Mouse (Mus musculus): ENCODE data around the gene D130043K22Rik. TPM values are rescaled to one million over a fixed set of nuclear protein-coding genes. Genes with fewer than 3 reads are reported as not detected.

D130043K22Rik gene
- total RNA-seq, 2 experiments from 2014 or later, result 34.0 to 34.1 TPM

GRCm38 (mm10) chr13:24937839-24938166 is 92.9 kb downstream of the D130043K22Rik start:
- peak in 1 of 2 experiments; percentile 10 for DNase-seq (ENCODE audit: low spot score in 2 of 2)
- intact Hi-C loops (cut with DNase I), result loop anchor here (1.0 to 5.0 kb wide), 2 partner anchors 50 to 174 kb away; no protein-coding TSS in a partner anchor

- intact Hi-C loops (cut with DNase I), result loop anchor here (1.0 to 5.0 kb wide), 2 partner anchors 50 to 174 kb away; no protein-coding TSS in a partner anchor
- peak; percentile 83 to 85 for DNase-seq (ENCODE audit: low spot score in 2 of 2)
Observed at GRCm38 (mm10) chr13:24938683-24939082, 93.7 kb downstream of the D130043K22Rik start.

- intact Hi-C loops (cut with DNase I), result loop anchor here (5.0 kb wide), 1 partner anchor 173 kb away; no protein-coding TSS in a partner anchor
- no peak for DNase-seq (ENCODE audit: low spot score in 2 of 2)
Observed at GRCm38 (mm10) chr13:24939472-24939871, 94.5 kb downstream of the D130043K22Rik start.

GRCm38 (mm10) chr13:24942512-24943282 is 97.8 kb downstream of the D130043K22Rik start, which contains the start of gene Gpld1:
Gene Gpld1, plus strand, starts transcription at chr13:24943152.
- peak in 1 of 2 experiments; percentile 17 for DNase-seq (ENCODE audit: low spot score in 2 of 2)

GRCm38 (mm10) chr13:24943303-24943702 is 98.4 kb downstream of the D130043K22Rik start:
- intact Hi-C loops (cut with DNase I), result no loop called here

More at GRCm38 (mm10) chr13:24942512-24943282, 97.8 kb downstream of the D130043K22Rik start, which contains the start of gene Gpld1:
- intact Hi-C loops (cut with DNase I), result no loop called here

GRCm38 (mm10) chr13:24945567-24945966 is 100.6 kb downstream of the D130043K22Rik start:
- intact Hi-C loops (cut with DNase I), result no loop called here
- peak; percentile 14 to 44 for DNase-seq (ENCODE audit: low spot score in 2 of 2)

More at GRCm38 (mm10) chr13:24943303-24943702, 98.4 kb downstream of the D130043K22Rik start:
- no peak for DNase-seq (ENCODE audit: low spot score in 2 of 2)

- DNase-seq (ENCODE audit: low spot score in 2 of 2), result no peak
- intact Hi-C loops (cut with DNase I), result no loop called here
Observed at GRCm38 (mm10) chr13:24947158-24947557, 102.2 kb downstream of the D130043K22Rik start.

- DNase-seq (ENCODE audit: low spot score in 2 of 2), result no peak
- intact Hi-C loops (cut with DNase I), result no loop called here
Observed at GRCm38 (mm10) chr13:24948870-24949269, 103.9 kb downstream of the D130043K22Rik start.

Other genes with a start within 250 kb of the D130043K22Rik start
- gene Armh2, start 103.9 kb upstream of the D130043K22Rik start, total RNA-seq (2021), result under 1 TPM in 1 of 2 experiments, not detected in 1; 0.40 TPM
- 1 to 10 TPM; 2.4 to 3.1 TPM for gene Gmnn, start 83.2 kb upstream of the D130043K22Rik start, total RNA-seq (2021)
- 100 to 1,000 TPM; 172 to 188 TPM for gene BC005537, start 43.5 kb upstream of the D130043K22Rik start, total RNA-seq (2021)
- gene Acot13, start 13.6 kb upstream of the D130043K22Rik start, total RNA-seq (2021), result 10 to 100 TPM; 66.2 to 71.8 TPM
- 10 to 100 TPM; 18.7 to 20.9 TPM for gene Tdp2, start 13.5 kb upstream of the D130043K22Rik start, total RNA-seq (2021)
- gene Aldh5a1, start 92.5 kb downstream of the D130043K22Rik start, total RNA-seq (2021), result 10 to 100 TPM; 67.1 to 71.3 TPM
- gene Gpld1, start 98.0 kb downstream of the D130043K22Rik start, total RNA-seq (2021), result 10 to 100 TPM; 13.1 to 14.6 TPM
- 10 to 100 TPM; 60.4 to 62.3 TPM for gene Mrs2, start 175.2 kb downstream of the D130043K22Rik start, total RNA-seq (2021)
- gene Dcdc2a, start 210.9 kb downstream of the D130043K22Rik start, total RNA-seq (2021), result 1 to 10 TPM; 3.5 to 8.5 TPM

All from left cerebral cortex, postnatal 14 days (tissue).